Mouse (Mus musculus): ENCODE measurements around the gene Tmem207. TPM values are rescaled to one million over a fixed set of nuclear protein-coding genes. Genes with fewer than 3 reads are reported as not detected.

The Tmem207 gene
- not detected in 2 replicates for polyA plus RNA-seq (2012; rRNA removed; ENCODE audit: low replicate concordance)

GRCm38 (mm10) chr16:26526669-26527068 is at the start of gene Tmem207:
Gene Tmem207 (minus strand): TSS chr16:26526769.

GRCm38 (mm10) chr16:26462835-26463234 is 63.7 kb downstream of the Tmem207 start, which contains the start of gene Cldn16:
Gene Cldn16 (plus strand): TSS chr16:26463135.

Other genes with a start within 250 kb of the Tmem207 start
- 0.53 and 11.0 TPM in 2 replicates for gene Cldn1, start 154.9 kb downstream of the Tmem207 start, polyA plus RNA-seq (2012; rRNA removed; ENCODE audit: low replicate concordance)
- gene Cldn16, start 63.6 kb downstream of the Tmem207 start, polyA plus RNA-seq (2012; rRNA removed; ENCODE audit: low replicate concordance), result 0.14 TPM in 1 of 2 replicates, not detected in the other
- 1.3 and 3.1 TPM in 2 replicates for gene Il1rap, start 54.9 kb upstream of the Tmem207 start, polyA plus RNA-seq (2012; rRNA removed; ENCODE audit: low replicate concordance)

All from subcutaneous adipose tissue, adult 2 months (tissue).